Mouse (Mus musculus) forebrain, embryonic 11.5 days (tissue): ENCODE data around the gene Il17rb. TPM values are rescaled to one million over a fixed set of nuclear protein-coding genes. Genes with fewer than 3 reads are reported as not detected.

Source experiments
- ATAC-seq: fragments of 200-750 bp; cut with Nextera tagmentation; replicated peaks from 2 replicates; pipeline ENCODE4 v1.8.0; 2017; ENCODE audit warnings: moderate TSS enrichment; ENCODE audit not compliant: low FRiP score
- DNase-seq: peaks from one replicate; pipeline ENCODE4 v3.0.0-alpha.2; 2017; ENCODE audit warnings: low spot score
- H3K27ac ChIP-seq: fragments of 300-500 bp; sonication (generic); 2 replicates; pipeline ENCODE4 v1.5.1; 2014; ENCODE audit warnings: low read depth, low read length
- H3K27me3 ChIP-seq: fragments of 300-500 bp; sonication (generic); 2 replicates; pipeline ENCODE4 v1.6.1; 2014; ENCODE audit warnings: mild to moderate bottlenecking, low read length, mixed read lengths; ENCODE audit not compliant: control insufficient read depth, insufficient read depth
- H3K36me3 ChIP-seq: fragments of 300-500 bp; sonication (generic); 2 replicates; pipeline ENCODE4 v1.6.1; 2014; ENCODE audit warnings: mild to moderate bottlenecking, low read length, moderate library complexity, mixed read lengths; ENCODE audit not compliant: control insufficient read depth, insufficient read depth
- H3K4me1 ChIP-seq: fragments of 300-500 bp; sonication (generic); replicated peaks from 2 replicates; pipeline ENCODE4 v1.6.1; 2014; ENCODE audit warnings: low read length, mixed read lengths; ENCODE audit not compliant: control insufficient read depth, insufficient read depth
- H3K4me2 ChIP-seq: fragments of 300-500 bp; sonication (generic); 2 replicates; pipeline ENCODE4 v1.6.1; 2014; ENCODE audit warnings: low read depth, mild to moderate bottlenecking, low read length, moderate library complexity, mixed read lengths; ENCODE audit not compliant: severe bottlenecking
- H3K4me3 ChIP-seq: fragments of 300-500 bp; sonication (generic); 2 replicates; pipeline ENCODE4 v1.5.1; 2014; ENCODE audit warnings: low read depth, low read length
- H3K9ac ChIP-seq: fragments of 300-500 bp; sonication (generic); 2 replicates; pipeline ENCODE4 v1.6.1; 2014; ENCODE audit warnings: low read length
- H3K9me3 ChIP-seq: fragments of 300-500 bp; sonication (generic); 2 replicates; pipeline ENCODE4 v1.6.1; 2016; ENCODE audit warnings: low read length, mixed read lengths; ENCODE audit not compliant: control insufficient read depth
- WGBS: fragments of 180-500 bp; shearing (Covaris S2); extraction: QIAGEN DNeasy Blood & Tissue Kit; methylation state at CpG from one replicate; pipeline ENCODE4 v1.1.7; 2014; 5-methylcytosine and 5-hydroxymethylcytosine counted together
- microRNA-seq: library from miRNA; unstranded; fragments of <30 nt; microRNA quantifications from one replicate; pipeline ENCODE4, GENCODE M21; 2016; ENCODE audit not compliant: insufficient number of aligned reads
- polyA plus RNA-seq: library from polyadenylated mRNA; unstranded; fragments of >200 nt; fragmentation: Nextera tagmentation; extraction: Ambion mirVana; gene quantifications from 2 replicates; pipeline ENCODE4 v1.2.1, GENCODE M21; 2014

Gene Il17rb
- polyA plus RNA-seq, 1 experiment from 2014 or later = 1.5 TPM

DNA sequence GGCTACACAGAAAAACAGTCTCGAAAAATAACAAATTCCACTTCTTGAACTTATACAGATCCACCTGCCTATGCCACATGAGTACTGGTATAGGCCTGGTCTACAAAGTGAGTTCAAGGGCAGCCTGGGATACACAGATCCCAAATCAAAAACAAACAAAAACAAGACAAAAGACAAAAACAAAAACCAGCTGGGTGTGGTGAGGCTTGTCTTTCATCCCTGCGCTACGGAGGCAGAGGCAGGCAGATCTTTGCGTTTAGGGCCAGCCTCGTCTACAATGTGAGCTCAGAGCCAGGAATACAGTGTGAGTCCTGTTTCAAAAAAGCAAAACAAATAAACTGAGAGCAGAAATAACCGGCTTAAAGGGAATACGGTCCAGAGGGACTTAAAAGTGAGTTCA, 41.1 kb downstream of the Il17rb start:
- Histone ChIP-seq H3K27me3 (no peaks in the 10 kb centered on the region), H3K9me3 (no peaks in the 10 kb centered on the region), H3K27ac (no peak overlapping the region), H3K36me3 (no peaks in the 10 kb centered on the region; the same call in 1 of the 2 replicates), H3K4me3 (peak overlapping the region; percentile 84), H3K4me1 (peaks cover 4% of the 10 kb centered on the region; the same call in 1 of the 2 replicates), H3K9ac (peak overlapping the region; percentile 63), H3K4me2 (peak overlapping the region; percentile 68)
- 62% methylated on average over 7 of the region's 7 CpGs for WGBS
- ATAC-seq (no peak; the same call in 1 of the 2 replicates), DNase-seq (no peak)

DNA sequence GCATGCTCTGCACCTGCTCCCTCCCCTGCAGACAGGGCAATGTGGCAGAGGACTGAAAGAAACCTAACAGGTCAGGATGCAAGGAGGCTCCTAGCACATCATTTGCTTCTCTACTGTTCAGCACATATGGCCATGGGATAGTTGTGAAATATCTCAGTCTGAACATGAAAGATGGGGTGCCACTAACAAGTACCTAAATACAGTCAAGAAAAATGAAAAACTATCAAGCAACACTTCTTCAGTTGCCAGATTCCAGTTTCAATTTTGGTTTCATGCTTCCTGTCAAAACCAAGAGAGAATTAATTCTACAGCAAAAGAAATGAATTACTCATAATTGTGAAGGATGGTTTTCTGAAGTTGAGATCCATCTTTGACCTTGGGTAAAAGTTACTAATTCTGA, 51.3 kb downstream of the Il17rb start:
- DNase-seq (no peak), ATAC-seq (no peak)
- no peaks in the 10 kb centered on the region for H3K27me3 ChIP-seq
- no peaks in the 10 kb centered on the region for H3K9me3 ChIP-seq
- no peaks in the 10 kb centered on the region for H3K36me3 ChIP-seq
- no peak overlapping the region for H3K9ac ChIP-seq
- H3K4me1 ChIP-seq = no peaks in the 10 kb centered on the region
- H3K27ac ChIP-seq = no peak overlapping the region
- H3K4me2 ChIP-seq = no peak overlapping the region
- H3K4me3 ChIP-seq = no peak overlapping the region

DNA sequence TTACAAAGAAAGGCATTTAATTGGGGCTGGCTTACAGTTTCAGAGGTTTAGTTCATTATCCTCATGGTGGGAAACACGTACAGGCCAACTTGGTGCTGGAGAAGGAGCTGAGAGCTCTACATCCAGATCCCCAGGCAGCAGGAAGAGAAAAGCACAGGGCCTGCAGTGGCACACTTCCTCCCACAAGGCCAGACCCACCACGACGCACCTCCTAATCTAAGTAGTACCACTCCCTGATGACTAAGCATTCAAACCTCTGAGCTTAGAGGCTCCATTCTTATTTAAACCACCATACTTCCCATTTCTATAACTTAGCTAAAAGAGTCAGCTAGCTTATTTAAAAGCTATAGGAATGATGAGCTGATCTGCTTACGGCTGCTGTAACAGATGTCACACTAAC, 57.9 kb downstream of the Il17rb start:
- Histone ChIP-seq H3K9me3 (no peaks in the 10 kb centered on the region), H3K36me3 (no peaks in the 10 kb centered on the region), H3K4me2 (no peak overlapping the region), H3K27me3 (no peaks in the 10 kb centered on the region), H3K4me1 (no peaks in the 10 kb centered on the region), H3K9ac (no peak overlapping the region), H3K27ac (no peak overlapping the region), H3K4me3 (no peak overlapping the region)
- no peak for DNase-seq
- 83% methylated on average over 4 of the region's 4 CpGs for WGBS
- ATAC-seq = no peak

DNA sequence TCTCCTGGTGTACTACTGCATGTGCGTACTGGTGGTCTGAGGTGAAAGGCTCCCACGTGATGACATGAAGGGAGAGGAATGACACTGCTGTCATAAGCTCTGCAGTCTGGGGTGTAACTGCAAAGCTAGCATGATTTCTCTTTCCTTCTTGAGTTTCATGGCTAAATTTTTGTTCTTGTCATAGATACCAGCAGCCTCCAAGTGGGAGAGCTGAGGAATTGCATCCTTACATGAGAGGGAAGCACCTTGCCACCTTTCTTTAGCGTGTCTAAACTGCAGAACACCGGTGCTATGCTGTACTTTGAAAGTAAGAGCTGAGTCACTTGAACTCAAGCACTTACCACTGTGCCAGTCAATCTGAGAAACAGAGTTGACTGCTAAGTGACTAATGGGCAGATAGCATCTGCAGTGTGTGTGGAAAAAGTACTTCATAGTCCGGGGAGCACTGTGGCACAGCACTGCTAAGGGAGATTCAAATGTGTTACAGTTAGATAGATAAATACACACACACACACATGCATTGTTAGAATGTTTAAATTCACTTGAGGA, 61.9 kb downstream of the Il17rb start:
- H3K27ac ChIP-seq = no peak overlapping the region
- H3K9me3 ChIP-seq = no peaks in the 10 kb centered on the region
- no peaks in the 10 kb centered on the region for H3K27me3 ChIP-seq
- H3K4me2 ChIP-seq = no peak overlapping the region
- no peak overlapping the region for H3K9ac ChIP-seq
- DNase-seq (no peak), ATAC-seq (no peak)
- H3K4me1 ChIP-seq = no peaks in the 10 kb centered on the region
- H3K36me3 ChIP-seq = no peaks in the 10 kb centered on the region
- 79% methylated on average over 5 of the region's 5 CpGs for WGBS
- H3K4me3 ChIP-seq = no peak overlapping the region

Small RNA genes lying within 50 kb of the gene (microRNA-seq; reads per million reads assigned to microRNA genes)
- gene Mir6947 = not detected

Other genes starting within 250 kb of the Il17rb start
- 230 and 249 TPM in 2 replicates for gene Selenok, start 40.6 kb downstream of the Il17rb start, polyA plus RNA-seq
- gene Actr8, start 30.6 kb downstream of the Il17rb start, polyA plus RNA-seq = 81.2 and 82.6 TPM in 2 replicates
- gene Chdh, start 127 bp upstream of the Il17rb start, polyA plus RNA-seq = 0.12 TPM in 1 of 2 replicates, not detected in the other